Mouse (Mus musculus): ENCODE results near the gene Glrx. TPM values are rescaled to one million over a fixed set of nuclear protein-coding genes. Genes with fewer than 3 reads are reported as not detected.
A peak's percentile ranks its signal among the peaks of the same experiment; 100 is the strongest.

Glrx gene
- polyA plus RNA-seq, 1 experiment from 2014 or later, result 118 TPM

DNA sequence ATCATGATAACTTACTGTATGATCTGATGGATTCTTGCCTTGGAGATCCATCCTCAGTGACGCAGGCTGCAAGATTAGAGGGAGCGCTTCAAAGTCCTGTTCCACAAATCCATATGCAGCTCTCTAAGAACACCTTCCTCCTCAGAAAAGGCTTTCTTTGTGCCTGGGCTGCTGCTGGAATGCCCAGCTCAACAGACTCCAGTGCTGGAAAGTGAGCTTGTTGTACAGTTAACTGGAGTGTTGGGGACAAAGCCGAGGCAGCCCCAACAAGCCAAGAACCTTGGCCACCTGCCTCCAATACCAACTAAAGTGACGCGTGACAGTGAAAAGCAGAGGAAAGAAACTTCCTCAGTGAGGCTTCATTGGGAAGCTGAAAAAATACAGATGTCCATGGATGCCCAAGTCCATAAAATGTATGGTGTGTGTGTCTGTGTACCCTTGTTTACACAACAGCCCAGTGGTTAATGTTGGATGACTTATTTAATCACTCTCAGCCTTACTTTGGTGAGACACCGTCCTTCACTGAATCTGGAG, 1.2 kb downstream of the Glrx start:
- WGBS, result 57% methylated on average over 6 of the region's 6 CpGs
- Histone ChIP-seq H3K27ac (peak overlapping the region; percentile 71; the same call in 1 of the 2 replicates), H3K4me2 (peak overlapping the region; percentile 74), H3K27me3 (no peaks in the 10 kb centered on the region), H3K4me1 (peaks cover 13% of the 10 kb centered on the region), H3K4me3 (peak overlapping the region; percentile 55), H3K9me3 (no peaks in the 10 kb centered on the region), H3K9ac (0 out of 2 replicates have a peak overlapping the region, but pooled peaks have one; percentile 27), H3K36me3 (no peaks in the 10 kb centered on the region)
- no peak for ATAC-seq (ENCODE audit: insufficient number of reproducible peaks, low FRiP score, low TSS enrichment, low read depth)

DNA sequence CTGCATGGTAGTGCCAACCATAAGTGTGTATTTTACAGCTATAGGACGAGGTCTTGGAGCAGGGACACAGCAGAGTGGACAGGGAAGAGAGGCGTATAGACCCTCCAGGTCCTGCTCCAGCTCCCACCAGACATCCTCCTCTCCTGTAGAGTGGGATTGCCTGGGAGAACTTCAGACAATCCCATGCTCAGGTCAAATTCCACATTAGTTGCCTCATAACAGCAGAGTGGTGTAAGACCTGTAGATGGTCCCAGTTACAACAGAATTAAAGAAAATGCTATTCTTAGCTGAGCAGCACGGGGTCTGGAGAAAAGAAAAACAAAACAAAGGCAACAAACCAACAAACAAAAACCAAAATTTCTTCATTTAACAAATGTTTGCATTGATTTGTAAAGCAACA, 2.3 kb downstream of the Glrx start:
- no peaks in the 10 kb centered on the region for H3K9me3 ChIP-seq
- H3K9ac ChIP-seq, result no peak overlapping the region
- no peak overlapping the region for H3K27ac ChIP-seq
- no peak overlapping the region for H3K4me2 ChIP-seq
- no peak overlapping the region for H3K4me3 ChIP-seq
- H3K27me3 ChIP-seq, result no peaks in the 10 kb centered on the region
- WGBS, result 77% methylated on average over 3 of the region's 3 CpGs
- peaks cover 13% of the 10 kb centered on the region for H3K4me1 ChIP-seq
- ATAC-seq (ENCODE audit: insufficient number of reproducible peaks, low FRiP score, low TSS enrichment, low read depth), result no peak
- no peaks in the 10 kb centered on the region for H3K36me3 ChIP-seq

DNA sequence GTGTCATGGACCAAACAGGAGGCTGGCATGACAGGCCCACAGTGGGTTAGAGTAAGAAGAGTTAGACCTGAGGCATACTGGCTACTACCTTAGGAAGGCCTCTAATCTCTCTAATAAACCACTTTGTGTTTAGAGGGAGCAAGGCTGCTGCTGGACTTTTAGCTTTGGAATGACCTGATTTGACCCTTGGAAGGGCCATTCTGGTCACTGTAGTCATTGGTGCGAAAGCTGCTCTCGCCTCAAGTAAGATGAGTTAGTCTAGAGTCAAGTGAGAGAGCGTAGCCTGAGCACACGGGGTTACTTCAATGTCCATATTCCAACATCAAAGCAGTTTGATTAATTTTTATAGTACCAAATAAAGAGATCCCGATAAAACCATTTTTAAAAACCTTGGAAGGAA, 3.7 kb downstream of the Glrx start:
- Histone ChIP-seq H3K27me3 (no peaks in the 10 kb centered on the region), H3K36me3 (peaks cover 5% of the 10 kb centered on the region; the same call in 1 of the 2 replicates), H3K27ac (no peak overlapping the region), H3K9ac (no peak overlapping the region), H3K4me3 (no peak overlapping the region), H3K4me1 (peaks cover 13% of the 10 kb centered on the region), H3K4me2 (no peak overlapping the region), H3K9me3 (no peaks in the 10 kb centered on the region)
- 86% methylated on average over 5 of the region's 5 CpGs for WGBS
- no peak for ATAC-seq (ENCODE audit: insufficient number of reproducible peaks, low FRiP score, low TSS enrichment, low read depth)

DNA sequence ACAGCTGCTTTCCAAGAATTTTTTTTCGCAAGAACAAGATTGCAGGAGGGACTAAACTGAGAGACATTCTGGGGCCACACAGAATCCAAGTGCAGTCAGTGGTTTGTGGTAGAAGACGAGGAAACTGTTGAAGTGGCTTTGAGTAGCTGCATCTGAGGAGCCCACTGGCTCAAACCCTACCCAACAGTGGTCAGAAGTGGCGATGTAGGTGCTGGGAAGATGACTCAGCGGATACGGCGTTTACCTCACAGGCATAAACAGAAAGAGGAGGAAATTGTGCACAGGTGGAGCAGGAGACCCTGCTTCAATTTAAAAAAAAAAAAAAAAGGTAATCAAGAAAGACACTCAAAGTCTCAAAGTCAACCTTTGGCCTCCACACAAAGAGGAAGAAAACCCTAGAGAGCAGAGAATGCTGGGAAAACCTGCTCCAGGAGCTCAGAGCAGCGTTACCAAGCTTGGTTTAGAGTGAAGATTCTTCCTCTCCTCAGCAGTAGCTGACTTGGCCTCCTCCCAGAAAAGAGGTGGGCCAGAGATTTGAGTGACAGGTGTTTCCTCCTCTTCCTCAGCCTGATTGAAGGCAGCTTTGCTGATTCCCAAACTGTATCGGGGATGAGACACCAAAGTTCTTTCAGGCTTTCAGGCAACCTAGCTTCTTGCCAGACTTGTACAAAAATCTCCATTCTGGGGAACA, 4.5 kb downstream of the Glrx start:
- Histone ChIP-seq H3K27ac (no peak overlapping the region), H3K4me3 (no peak overlapping the region), H3K4me2 (no peak overlapping the region), H3K9ac (no peak overlapping the region), H3K9me3 (no peaks in the 10 kb centered on the region), H3K4me1 (peaks cover 13% of the 10 kb centered on the region), H3K27me3 (no peaks in the 10 kb centered on the region), H3K36me3 (peaks cover 5% of the 10 kb centered on the region; the same call in 1 of the 2 replicates)
- WGBS, result 80% methylated on average over 8 of the region's 8 CpGs
- ATAC-seq (ENCODE audit: insufficient number of reproducible peaks, low FRiP score, low TSS enrichment, low read depth), result no peak

DNA sequence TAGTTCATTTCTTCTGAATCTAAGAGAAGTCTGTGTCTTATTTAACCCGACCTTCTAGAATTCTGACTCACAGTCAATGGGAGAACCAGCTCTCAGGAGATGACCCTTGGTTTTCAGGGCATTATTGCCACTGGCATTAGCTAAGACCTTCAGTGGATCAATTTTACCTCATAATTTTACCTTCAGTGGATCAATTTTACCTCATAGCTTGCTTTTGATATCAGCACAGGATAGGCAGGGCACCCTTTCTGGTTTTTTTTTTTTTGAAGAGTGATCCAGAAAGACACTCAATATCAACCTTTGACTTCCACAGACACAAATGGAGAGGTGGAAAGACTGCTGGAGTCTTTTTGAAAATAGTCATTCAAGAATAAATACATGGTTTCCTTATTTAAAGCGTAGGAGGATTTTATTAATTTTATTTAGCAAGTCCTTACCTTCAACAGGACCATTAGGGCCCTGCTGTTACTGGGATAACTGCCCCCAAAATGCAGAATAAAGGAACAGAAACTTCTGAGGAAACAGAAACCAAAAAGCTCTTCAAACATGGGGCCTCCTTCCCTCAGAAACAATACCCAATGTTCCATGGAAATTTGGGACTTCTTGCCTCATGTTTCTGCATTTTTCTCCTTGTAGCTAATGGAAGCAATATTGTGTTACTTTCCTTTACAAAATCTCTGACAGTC, 5.3 kb downstream of the Glrx start:
- WGBS, result 87% methylated on average over 2 of the region's 2 CpGs
- H3K36me3 ChIP-seq, result peaks cover 5% of the 10 kb centered on the region; the same call in 1 of the 2 replicates
- H3K4me3 ChIP-seq, result no peak overlapping the region
- no peak overlapping the region for H3K9ac ChIP-seq
- H3K4me1 ChIP-seq, result peaks cover 10% of the 10 kb centered on the region
- no peak overlapping the region for H3K4me2 ChIP-seq
- no peak for ATAC-seq (ENCODE audit: insufficient number of reproducible peaks, low FRiP score, low TSS enrichment, low read depth)
- no peak overlapping the region for H3K27ac ChIP-seq
- H3K9me3 ChIP-seq, result no peaks in the 10 kb centered on the region
- H3K27me3 ChIP-seq, result no peaks in the 10 kb centered on the region

DNA sequence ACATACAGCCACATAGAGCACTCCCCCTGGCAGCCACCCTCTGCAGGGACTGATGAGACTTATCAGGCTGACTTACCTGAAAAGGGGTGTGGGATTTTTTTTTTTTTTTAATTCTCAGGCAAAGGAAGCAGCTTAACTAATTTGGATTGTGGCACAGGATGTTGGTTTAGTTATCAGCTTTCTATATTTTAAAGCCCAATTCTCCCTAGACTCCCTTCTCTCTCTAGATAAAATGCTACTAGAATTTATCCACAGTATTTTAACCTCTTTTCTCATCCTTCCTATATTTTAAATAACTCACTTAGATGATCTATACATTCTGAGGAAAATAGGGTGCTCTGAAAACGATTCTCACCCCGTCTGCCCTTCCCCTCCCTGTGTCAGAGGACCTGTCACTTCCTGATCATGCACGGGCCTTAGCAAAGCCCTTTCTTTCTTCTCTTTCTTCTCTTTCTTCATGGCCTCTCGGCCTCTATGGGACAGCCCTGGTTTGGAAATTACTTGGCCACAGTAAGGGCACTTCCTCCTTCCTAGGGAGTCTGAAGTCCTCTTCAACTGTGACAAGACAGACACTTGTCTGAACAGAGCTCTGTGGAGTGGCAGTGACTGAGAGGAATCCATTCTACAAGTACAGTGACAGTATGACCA, 6.0 kb downstream of the Glrx start:
- no peak overlapping the region for H3K27ac ChIP-seq
- no peak overlapping the region for H3K4me2 ChIP-seq
- H3K27me3 ChIP-seq, result no peaks in the 10 kb centered on the region
- no peak overlapping the region for H3K9ac ChIP-seq
- WGBS, result 75% methylated on average over 4 of the region's 4 CpGs
- H3K9me3 ChIP-seq, result no peaks in the 10 kb centered on the region
- H3K36me3 ChIP-seq, result peaks cover 5% of the 10 kb centered on the region; the same call in 1 of the 2 replicates
- no peak overlapping the region for H3K4me3 ChIP-seq
- peaks cover 5% of the 10 kb centered on the region for H3K4me1 ChIP-seq
- no peak for ATAC-seq (ENCODE audit: insufficient number of reproducible peaks, low FRiP score, low TSS enrichment, low read depth)

DNA sequence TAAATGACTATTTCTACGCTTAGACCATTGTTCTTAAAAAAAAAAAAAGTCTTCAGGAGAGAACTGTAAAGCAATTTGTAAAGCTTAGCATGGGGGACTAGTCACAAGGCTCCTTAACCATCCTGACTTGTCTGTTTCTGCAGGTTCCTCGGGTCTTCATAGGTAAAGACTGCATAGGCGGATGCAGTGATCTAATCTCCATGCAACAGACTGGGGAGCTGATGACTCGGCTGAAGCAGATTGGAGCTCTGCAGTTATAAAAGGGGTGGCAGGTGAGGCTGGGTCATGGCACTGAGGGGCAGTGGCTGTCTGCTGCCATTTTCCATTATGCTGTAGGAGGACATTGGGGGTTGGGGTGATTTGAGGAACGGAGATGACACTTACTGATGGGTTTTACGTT, 7.4 kb downstream of the Glrx start:
- Histone ChIP-seq H3K27me3 (no peaks in the 10 kb centered on the region), H3K4me3 (no peak overlapping the region), H3K27ac (no peak overlapping the region), H3K4me2 (no peak overlapping the region), H3K9me3 (no peaks in the 10 kb centered on the region), H3K9ac (no peak overlapping the region), H3K36me3 (peaks cover 5% of the 10 kb centered on the region; the same call in 1 of the 2 replicates), H3K4me1 (no peaks in the 10 kb centered on the region)
- 85% methylated on average over 6 of the region's 6 CpGs for WGBS
- ATAC-seq (ENCODE audit: insufficient number of reproducible peaks, low FRiP score, low TSS enrichment, low read depth), result no peak

DNA sequence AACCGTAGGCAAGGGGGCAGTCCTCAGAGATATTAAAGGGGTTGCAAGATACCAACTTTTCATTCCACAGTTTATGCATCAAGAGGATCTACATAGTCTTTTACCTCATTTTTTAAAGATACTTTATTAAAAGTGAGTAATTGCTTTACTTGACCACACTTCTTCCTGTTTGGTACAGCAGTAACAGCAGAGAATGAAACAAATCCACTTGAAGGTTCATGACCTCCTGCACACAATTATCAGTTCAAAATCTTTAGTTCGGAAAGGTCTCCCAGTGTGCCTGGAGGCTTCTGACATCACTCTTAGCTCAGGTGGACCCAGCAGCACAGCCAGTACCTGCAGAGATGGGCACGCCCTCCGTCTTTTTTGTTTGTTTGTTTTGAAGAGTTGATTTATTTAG, 12.4 kb downstream of the Glrx start:
- H3K36me3 ChIP-seq, result peaks cover 5% of the 10 kb centered on the region; the same call in 1 of the 2 replicates
- H3K9me3 ChIP-seq, result no peaks in the 10 kb centered on the region
- WGBS, result 82% methylated on average over 4 of the region's 4 CpGs
- H3K27me3 ChIP-seq, result no peaks in the 10 kb centered on the region
- no peak overlapping the region for H3K4me2 ChIP-seq
- H3K4me3 ChIP-seq, result no peak overlapping the region
- no peak for ATAC-seq (ENCODE audit: insufficient number of reproducible peaks, low FRiP score, low TSS enrichment, low read depth)
- no peaks in the 10 kb centered on the region for H3K4me1 ChIP-seq
- H3K27ac ChIP-seq, result no peak overlapping the region
- H3K9ac ChIP-seq, result no peak overlapping the region

DNA sequence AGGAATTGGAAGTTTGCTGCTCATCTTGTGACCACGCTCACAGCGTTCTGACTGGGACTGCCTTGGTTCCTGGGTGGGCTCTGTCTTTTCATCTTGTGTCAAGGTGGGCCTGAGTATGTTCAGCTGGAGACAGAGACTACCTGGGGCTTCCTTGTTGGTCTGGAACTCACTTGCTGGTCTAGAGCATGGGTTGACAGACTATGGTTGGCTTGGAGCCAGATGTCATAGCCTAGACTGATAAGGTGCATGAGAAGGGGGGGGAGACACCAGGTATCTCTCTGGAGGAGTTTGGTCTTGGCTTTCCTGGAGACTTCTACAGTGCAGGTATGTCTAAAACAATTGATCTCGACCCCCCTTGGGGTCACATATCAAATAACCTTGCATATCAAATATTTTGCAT, 13.4 kb downstream of the Glrx start:
- H3K27me3 ChIP-seq, result no peaks in the 10 kb centered on the region
- no peak for ATAC-seq (ENCODE audit: insufficient number of reproducible peaks, low FRiP score, low TSS enrichment, low read depth)
- H3K9ac ChIP-seq, result no peak overlapping the region
- H3K36me3 ChIP-seq, result no peaks in the 10 kb centered on the region; the same call in 1 of the 2 replicates
- H3K4me1 ChIP-seq, result no peaks in the 10 kb centered on the region
- 89% methylated on average over 3 of the region's 3 CpGs for WGBS
- no peak overlapping the region for H3K4me3 ChIP-seq
- no peak overlapping the region for H3K4me2 ChIP-seq
- no peaks in the 10 kb centered on the region for H3K9me3 ChIP-seq
- H3K27ac ChIP-seq, result no peak overlapping the region

DNA sequence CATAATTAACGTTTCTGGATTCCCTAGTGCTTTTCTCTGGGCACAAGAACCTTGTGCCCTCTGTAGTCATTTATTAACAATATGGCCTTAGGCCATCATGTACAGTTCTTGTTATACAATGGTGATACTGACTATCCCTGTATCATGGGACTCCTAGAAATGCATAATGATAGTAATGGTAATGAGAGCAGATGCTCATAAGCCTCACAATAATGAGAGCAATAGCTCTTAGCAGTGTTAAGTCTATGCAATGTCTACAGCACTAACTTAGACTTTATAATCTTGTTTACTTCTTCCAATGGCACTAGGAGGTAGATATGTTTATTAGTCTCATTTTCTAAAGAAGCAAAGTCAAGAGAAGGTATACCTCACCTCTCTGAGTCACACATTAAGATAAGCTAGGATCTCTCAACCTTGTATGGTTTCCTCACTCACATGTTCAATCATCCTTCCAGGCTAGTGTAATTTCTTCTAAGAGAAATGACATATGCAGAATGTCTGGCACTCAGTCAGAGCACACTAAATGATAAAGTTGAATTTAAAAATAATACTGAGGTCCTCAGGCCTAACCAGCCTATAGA, 19.7 kb downstream of the Glrx start:
- ATAC-seq (ENCODE audit: insufficient number of reproducible peaks, low FRiP score, low TSS enrichment, low read depth), result no peak
- 58% methylated on average over 1 of the region's 1 CpGs for WGBS

DNA sequence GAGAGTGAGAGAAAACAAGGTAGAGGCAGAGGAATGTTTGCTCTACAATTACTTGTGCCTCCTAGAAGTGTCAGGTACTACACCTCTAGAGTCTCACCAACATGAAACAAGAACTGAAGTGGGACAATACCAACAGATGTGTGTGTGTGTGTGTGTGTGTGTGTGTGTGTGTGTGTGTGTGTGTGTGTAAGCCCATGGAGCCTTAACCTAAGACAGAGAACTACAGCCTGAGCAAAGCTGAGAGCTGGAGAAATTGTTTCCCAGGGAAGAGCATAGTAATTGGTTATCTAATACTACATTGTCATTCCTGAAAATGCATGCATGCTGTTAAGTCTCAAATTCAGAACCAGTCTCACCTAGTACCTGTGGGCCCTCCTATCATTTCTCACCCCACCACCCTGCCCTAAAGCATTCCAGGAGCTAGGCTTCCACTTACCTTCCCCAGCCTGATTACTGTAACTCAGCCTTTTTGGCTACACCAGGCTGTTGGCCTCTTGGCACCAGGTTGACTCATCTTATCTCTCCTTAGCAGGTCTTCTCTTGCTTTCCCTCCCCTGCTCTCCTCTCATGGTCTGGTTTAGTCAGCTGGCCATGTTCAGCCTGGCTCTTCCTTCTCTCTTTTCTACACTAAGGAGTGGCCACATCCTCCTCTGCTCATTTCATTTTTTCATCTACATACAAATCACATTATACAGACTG, 26.0 kb downstream of the Glrx start:
- no peaks in the 10 kb centered on the region for H3K27me3 ChIP-seq
- no peaks in the 10 kb centered on the region for H3K4me1 ChIP-seq
- H3K4me3 ChIP-seq, result no peak overlapping the region
- no peak overlapping the region for H3K9ac ChIP-seq
- no peak overlapping the region for H3K4me2 ChIP-seq
- H3K9me3 ChIP-seq, result no peaks in the 10 kb centered on the region
- no peak overlapping the region for H3K27ac ChIP-seq
- peaks cover 7% of the 10 kb centered on the region for H3K36me3 ChIP-seq
- ATAC-seq (ENCODE audit: insufficient number of reproducible peaks, low FRiP score, low TSS enrichment, low read depth), result no peak

More for the DNA sequence above, 19.7 kb downstream of the Glrx start:
- Histone ChIP-seq H3K4me3 (no peak overlapping the region), H3K27me3 (no peaks in the 10 kb centered on the region), H3K4me2 (no peak overlapping the region), H3K27ac (no peak overlapping the region), H3K4me1 (no peaks in the 10 kb centered on the region), H3K9me3 (no peaks in the 10 kb centered on the region), H3K9ac (no peak overlapping the region), H3K36me3 (no peaks in the 10 kb centered on the region)
